Mouse (Mus musculus): Measurements from ENCODE around the gene Sphk1.

DNA sequence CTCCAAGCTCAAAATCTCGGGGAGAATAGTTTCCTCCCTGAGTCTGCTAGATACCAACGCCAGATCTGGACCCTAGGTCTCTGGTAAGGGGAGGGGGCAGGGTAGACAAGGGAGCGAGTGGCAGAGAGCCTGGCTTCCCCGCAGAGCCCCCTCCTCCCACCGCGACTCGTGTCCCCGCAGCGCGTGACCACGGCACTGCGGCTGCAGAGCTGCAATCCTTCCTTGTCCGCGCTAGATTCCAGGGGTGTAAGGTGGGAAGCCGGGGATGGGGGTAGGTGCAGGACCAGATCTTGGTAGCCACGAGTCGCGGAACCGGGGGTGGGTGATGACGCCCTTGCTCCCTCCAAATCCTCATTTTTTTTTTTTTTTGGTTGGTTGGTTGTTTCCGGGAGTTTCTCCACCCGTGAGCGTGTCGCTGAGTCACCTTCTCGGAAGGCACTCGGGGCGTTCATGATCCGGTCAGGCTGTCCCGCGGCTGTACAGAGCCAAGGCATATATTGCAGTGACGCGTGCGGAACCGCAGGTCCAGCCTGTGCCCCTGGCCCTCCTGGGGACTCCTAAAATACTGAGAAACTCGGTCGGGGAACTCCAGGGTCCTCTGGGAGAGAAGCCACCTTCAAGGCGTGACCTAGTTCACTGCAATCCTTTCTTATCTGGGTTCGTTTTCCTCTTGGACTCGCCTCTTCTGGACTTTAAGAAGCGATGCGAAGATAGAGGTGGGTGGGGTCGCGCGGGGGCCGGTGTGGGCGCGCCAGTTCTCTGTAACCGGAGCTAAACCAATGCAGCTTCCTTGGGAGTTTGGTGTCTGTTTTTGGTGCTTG, 856 bp downstream of the Sphk1 start:
- no peak for TF ChIP-seq USF1 (IDR thresholded peaks at IDR 0.05; ENCODE audit: low read depth)
- no peak for TF ChIP-seq MAX (IDR thresholded peaks at IDR 0.05)
- no peak for TF ChIP-seq CTCF (IDR thresholded peaks at IDR 0.05; ENCODE audit: control insufficient read depth, insufficient read depth, insufficient read length)

All from C2C12 (cell line).